Mouse (Mus musculus): Measurements from ENCODE around the gene Gphb5.

DNA sequence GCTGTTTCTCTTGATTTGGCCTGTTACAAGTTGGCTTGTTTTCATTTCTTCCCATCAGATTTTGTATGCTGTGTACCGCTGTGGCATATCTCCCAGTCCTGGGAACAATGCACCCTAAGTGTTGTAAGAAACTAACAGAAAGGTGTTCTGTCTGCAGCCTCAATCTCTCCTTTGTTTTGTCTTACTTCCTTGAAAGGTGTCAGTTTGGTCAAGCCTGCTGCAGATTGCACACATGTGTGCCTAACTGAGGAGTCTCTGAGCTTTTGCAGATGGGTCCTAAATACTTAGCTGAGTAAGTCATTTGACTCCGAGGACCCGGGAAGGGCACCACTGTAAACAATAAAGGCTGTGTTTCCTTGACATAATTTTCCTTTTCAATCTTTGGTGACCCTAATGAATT lies 20.0 kb downstream of the Gphb5 start:
- TF ChIP-seq CTCF (IDR thresholded peaks at IDR 0.05; ENCODE audit: extremely low read depth, insufficient read depth, low read length) (no peak), POLR2A (IDR thresholded peaks at IDR 0.05; ENCODE audit: extremely low read depth, insufficient read depth, low read length) (no peak)
